Mouse (Mus musculus) left cerebral cortex, adult 2 months (tissue): ENCODE results near the gene Dnajc1. TPM values are rescaled to one million over a fixed set of nuclear protein-coding genes. Genes with fewer than 3 reads are reported as not detected.

Source experiments
- DNase-seq, 2 experiments: peaks; one replicate each; pipeline ENCODE4 v3.0.0; 2021 to 2022; ENCODE audit warnings: low spot score in 2 of 2, mixed read lengths in 1 of 2; ENCODE audit errors: extremely low spot score in 1 of 2
- H3K27ac ChIP-seq: fragments of 200-600 bp; 2 replicates; pipeline ENCODE4 v1.8.1; 2022
- H3K4me3 ChIP-seq: fragments of 200-600 bp; 2 replicates; pipeline ENCODE4 v1.8.1; 2022
- CTCF ChIP-seq: fragments of 200-600 bp; IDR thresholded peaks from 2 replicates; pipeline ENCODE4 v1.8.1; 2022; ENCODE audit warnings: antibody characterized with exemption, mild to moderate bottlenecking, moderate library complexity
- intact Hi-C: fragments of 180-260 bp; cut with DNase I; formaldehyde crosslinking; loops from one replicate; pipeline ENCODE4 v1.15.1; 2025
- total RNA-seq, 2 experiments: library from RNA; stranded (reverse); gene quantifications; 2 replicates each; pipeline ENCODE4 v1.2.3; 2021

Dnajc1 gene
- total RNA-seq, 2 experiments from 2014 or later, result 19.9 to 25.6 TPM

GRCm38 (mm10) chr2:18364402-18364801 is 28.2 kb downstream of the Dnajc1 start:
- no peak for DNase-seq
- Histone ChIP-seq H3K27ac (no peak overlapping the region), H3K4me3 (no peak overlapping the region)
- intact Hi-C loops, result no loop called here
- TF ChIP-seq CTCF, result no peak

- intact Hi-C loops, result loop anchor here (2.0 to 10.0 kb wide), 3 partner anchors 402 to 990 kb away; no protein-coding TSS in a partner anchor
- Histone ChIP-seq H3K4me3 (no peak overlapping the region), H3K27ac (no peak overlapping the region)
- TF ChIP-seq CTCF, result peak; percentile 66
- DNase-seq, result no peak
Observed at GRCm38 (mm10) chr2:18355293-18355692, 37.3 kb downstream of the Dnajc1 start.

GRCm38 (mm10) chr2:18352620-18353019 is 40.0 kb downstream of the Dnajc1 start:
- no peak for DNase-seq
- Histone ChIP-seq H3K27ac (no peak overlapping the region), H3K4me3 (no peak overlapping the region)
- peak; percentile 47 for TF ChIP-seq CTCF
- intact Hi-C loops, result loop anchor here (10.0 kb wide), 2 partner anchors 922 to 992 kb away; no protein-coding TSS in a partner anchor

DNA sequence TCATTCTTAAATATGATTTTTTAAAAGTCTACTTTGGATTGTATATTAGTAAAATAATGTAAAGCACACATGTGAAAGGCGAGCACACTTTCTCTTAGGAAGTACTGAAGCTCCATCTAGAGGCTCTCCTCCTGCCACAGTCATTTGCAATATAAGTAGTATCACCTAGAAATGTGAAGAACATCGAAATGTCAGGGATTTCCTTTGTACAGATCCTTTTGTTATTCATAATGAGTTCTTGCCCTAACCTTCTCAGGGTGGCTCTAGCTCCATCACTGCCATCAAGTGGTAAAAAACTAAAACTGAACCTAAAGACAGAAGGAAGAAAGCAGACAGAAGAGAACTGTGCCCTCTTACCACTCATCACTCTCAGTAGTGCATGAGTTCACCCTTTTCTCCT is 49.2 kb downstream of the Dnajc1 start:
- no peak overlapping the region for H3K27ac ChIP-seq
- H3K4me3 ChIP-seq, result no peak overlapping the region
- TF ChIP-seq CTCF, result peak; percentile 49
- no peak for DNase-seq
- intact Hi-C loops, result loop anchor here (2.0 to 5.0 kb wide), 2 partner anchors 317 to 921 kb away; no protein-coding TSS in a partner anchor

DNA sequence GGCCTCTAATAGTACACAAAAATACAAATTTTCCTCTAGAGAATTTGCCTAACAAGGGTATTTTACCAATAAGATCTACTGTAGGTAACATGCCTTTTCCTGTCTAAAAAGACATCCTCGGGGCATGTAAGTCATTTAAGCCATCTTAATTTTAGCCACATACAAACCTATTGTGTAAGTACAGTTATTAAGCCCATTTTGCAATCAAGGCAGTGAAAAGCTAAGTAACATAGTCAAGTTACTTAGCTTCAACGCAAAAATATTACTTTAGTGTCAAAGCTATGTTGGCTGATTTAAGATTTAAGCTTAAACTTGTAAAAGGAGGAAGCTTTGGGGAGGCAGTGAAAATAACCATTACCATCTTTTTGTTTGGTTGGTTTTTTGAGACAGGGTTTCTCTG is 74.0 kb downstream of the Dnajc1 start:
- Histone ChIP-seq H3K4me3 (no peak overlapping the region), H3K27ac (no peak overlapping the region)
- intact Hi-C loops, result no loop called here
- TF ChIP-seq CTCF, result no peak
- DNase-seq, result no peak

- intact Hi-C loops, result no loop called here
Observed at GRCm38 (mm10) chr2:18317503-18318281, 74.9 kb downstream of the Dnajc1 start.

DNA sequence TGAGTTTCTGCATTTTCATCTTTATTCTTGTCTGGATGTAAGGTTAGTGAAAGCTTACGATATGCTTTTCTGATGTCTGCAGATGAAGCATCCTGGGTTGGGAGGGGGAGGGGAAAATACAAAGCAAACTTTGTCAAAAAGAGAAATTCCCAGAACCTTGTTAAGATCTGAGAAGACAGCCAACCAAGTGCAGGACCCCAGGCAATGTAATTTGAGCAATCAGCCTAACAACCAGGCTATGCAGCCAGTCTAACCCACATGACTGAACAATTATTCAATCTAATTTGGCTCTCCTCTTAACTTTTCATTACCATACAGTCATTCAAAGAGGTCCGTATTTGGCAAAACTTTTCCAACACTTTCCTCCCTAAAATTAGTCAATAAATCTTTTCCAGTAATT is 75.7 kb downstream of the Dnajc1 start:
- no peak for DNase-seq
- no peak for TF ChIP-seq CTCF
- intact Hi-C loops, result no loop called here

More at GRCm38 (mm10) chr2:18317503-18318281, 74.9 kb downstream of the Dnajc1 start:
- no peak for DNase-seq
- H3K4me3 ChIP-seq, result no peak overlapping the region
- TF ChIP-seq CTCF, result no peak
- no peak overlapping the region for H3K27ac ChIP-seq

DNA sequence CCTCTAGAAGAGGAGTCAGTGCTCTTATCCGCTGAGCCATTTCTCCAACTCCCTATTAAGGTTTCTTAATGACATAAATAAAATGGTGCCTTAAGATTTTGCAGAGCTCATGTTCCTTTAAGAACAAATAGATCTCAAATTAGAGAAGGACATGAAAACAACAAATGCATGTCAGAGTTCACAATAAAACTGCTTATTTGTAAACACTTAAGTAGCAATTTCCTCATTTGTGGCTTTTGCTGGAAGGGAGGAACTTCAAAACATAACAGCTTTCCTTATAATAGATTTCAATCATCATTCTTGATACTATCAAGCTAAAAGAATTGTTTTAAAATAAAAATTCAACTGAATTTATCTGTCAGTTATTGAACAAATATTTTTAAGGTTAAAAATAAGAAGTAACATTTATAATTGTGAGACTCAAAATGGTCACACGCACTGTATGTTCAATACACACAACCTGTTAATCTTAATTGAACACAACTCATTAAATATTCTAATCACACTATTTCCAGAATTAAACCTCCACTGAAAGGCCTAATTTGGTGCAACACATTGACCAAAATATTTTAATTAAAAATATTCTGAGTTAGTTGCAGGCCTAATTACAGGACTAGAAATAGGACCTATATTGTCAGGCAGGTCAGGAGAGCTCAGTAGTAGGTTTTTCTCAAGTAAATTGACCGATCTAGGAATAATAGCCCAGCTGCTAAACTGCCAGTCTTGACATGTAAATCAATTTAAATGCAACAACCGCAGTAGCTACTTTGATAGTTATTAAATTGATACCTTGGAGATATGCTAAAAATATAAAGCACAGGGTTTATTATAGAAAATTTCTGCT is 82.1 kb downstream of the Dnajc1 start:
- no peak overlapping the region for H3K27ac ChIP-seq
- no peak for TF ChIP-seq CTCF
- no peak for DNase-seq
- intact Hi-C loops, result no loop called here
- H3K4me3 ChIP-seq, result no peak overlapping the region

More for the DNA sequence above, 75.7 kb downstream of the Dnajc1 start:
- no peak overlapping the region for H3K27ac ChIP-seq
- H3K4me3 ChIP-seq, result no peak overlapping the region

DNA sequence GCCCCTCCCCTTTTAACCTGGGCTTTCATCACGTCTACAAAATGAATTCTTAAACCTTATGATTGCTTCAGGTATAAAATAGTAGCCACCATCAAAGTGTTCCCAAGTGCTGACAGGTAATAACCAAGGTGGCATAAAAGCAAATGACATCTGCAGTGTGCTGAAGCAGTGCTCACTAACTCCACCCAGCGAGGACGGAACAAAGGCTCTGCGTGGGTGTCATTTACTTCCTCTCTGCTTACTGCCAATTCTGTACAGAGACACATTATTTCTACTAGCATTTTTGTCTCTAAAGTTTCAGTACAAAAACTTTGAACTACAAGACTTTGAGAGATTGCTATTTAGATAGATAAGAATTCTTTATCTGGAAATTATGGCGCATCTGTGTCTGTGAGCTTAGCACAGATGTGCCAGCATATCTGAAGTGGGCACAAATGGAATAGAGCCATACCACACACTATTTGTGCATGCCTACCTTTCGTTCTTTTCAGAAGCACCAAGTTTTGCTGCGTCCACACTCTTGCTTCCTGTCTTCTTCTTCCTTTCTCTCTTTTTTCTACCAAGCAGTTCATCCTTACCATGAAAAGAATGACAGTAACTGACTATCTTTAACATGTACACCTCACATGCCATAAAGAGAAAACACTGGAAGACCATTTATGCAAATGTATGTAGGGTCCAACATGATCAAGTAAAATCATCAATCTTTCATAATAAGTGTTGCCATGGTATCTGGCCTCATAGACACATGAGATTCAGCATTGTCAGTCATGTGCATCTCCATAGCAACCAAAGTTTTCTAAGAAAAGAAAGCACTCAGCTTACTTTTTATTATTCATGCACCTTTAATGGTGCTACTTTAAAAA is 85.0 kb downstream of the Dnajc1 start:
- intact Hi-C loops, result no loop called here
- no peak overlapping the region for H3K4me3 ChIP-seq
- no peak for DNase-seq
- no peak overlapping the region for H3K27ac ChIP-seq
- TF ChIP-seq CTCF, result no peak

DNA sequence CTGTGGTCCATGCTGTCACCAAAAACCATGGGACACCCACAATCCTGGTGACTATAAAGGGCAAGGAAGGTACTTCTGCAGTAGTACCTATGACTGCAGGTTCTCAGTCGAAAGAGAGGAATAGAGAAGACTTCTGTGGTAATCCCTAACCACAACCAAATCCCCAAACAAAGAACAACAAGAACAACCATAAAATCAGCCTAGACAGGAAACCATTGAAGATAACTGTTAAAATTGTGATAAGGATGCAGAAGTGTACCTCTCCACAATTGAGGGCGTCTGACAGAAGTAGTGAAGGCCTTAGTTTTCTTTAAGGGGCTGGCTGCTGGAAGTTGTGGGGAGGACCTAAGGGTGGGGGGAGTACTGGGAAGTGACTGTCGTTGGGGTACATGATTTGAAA is 91.7 kb downstream of the Dnajc1 start:
- no peak for TF ChIP-seq CTCF
- Histone ChIP-seq H3K4me3 (no peak overlapping the region), H3K27ac (no peak overlapping the region)
- intact Hi-C loops, result no loop called here
- no peak for DNase-seq

DNA sequence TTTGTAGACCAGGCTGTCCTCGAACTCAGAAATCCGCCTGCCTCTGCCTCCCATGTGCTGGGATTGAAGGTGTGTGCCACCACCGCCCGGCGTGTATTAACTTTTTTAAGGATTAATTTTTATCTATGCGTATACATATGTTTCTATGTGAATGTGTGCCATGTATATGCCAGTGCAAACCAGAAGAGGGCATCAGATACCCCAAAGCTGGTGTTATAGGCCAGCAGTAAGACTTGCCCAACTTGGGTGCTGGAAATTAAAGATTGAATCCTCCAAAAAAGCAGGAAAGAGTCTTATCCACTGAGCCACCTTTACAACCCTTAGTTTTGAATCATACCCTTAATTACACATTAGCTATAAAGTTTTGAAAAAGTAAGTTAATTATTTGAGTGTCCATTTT is 107.5 kb downstream of the Dnajc1 start:
- no peak overlapping the region for H3K27ac ChIP-seq
- intact Hi-C loops, result no loop called here
- TF ChIP-seq CTCF, result peak; percentile 20
- DNase-seq, result no peak
- no peak overlapping the region for H3K4me3 ChIP-seq
